Mouse (Mus musculus) lung, postnatal 0 days (tissue): ENCODE measurements at regions not wholly inside any gene's neighbourhood (a gene's known extent, or its start where the extent isn't known, plus 50 kb on each side); places are given as distances from the start of the nearest gene placed in this dataset.

Experiments
- ATAC-seq: fragments of 200-750 bp; cut with Nextera tagmentation; 2 replicates; pipeline ENCODE4 v1.8.0; 2017; ENCODE audit warnings: moderate library complexity
- DNase-seq: peaks from one replicate; pipeline ENCODE4 v3.0.0-alpha.2; 2016; ENCODE audit warnings: low spot score
- H3K27ac ChIP-seq: fragments of 300-500 bp; sonication (generic); 2 replicates; pipeline ENCODE4 v1.5.1; 2014; ENCODE audit warnings: antibody characterized with exemption, mild to moderate bottlenecking, low read length, mixed read lengths
- H3K27me3 ChIP-seq: fragments of 300-500 bp; sonication (generic); replicated peaks from 2 replicates; pipeline ENCODE4 v1.6.1; 2014; ENCODE audit warnings: low read length, mixed read lengths; ENCODE audit not compliant: insufficient read depth
- H3K36me3 ChIP-seq: fragments of 300-500 bp; sonication (generic); 2 replicates; pipeline ENCODE4 v1.6.1; 2014; ENCODE audit warnings: low read length, mixed read lengths; ENCODE audit not compliant: insufficient read depth
- H3K4me1 ChIP-seq: fragments of 300-500 bp; sonication (generic); 2 replicates; pipeline ENCODE4 v1.6.1; 2014; ENCODE audit warnings: antibody characterized with exemption, low read depth, low read length, mixed read lengths; ENCODE audit not compliant: insufficient read depth
- H3K4me2 ChIP-seq: fragments of 300-500 bp; sonication (generic); replicated peaks from 2 replicates; pipeline ENCODE4 v1.6.1; 2014; ENCODE audit warnings: low read depth, mild to moderate bottlenecking, low read length, moderate library complexity, mixed read lengths
- H3K4me3 ChIP-seq: fragments of 300-500 bp; sonication (generic); 2 replicates; pipeline ENCODE4 v1.5.1; 2014; ENCODE audit warnings: low read depth, low read length
- H3K9ac ChIP-seq: fragments of 300-500 bp; sonication (generic); replicated peaks from 2 replicates; pipeline ENCODE4 v1.6.1; 2014; ENCODE audit warnings: low read depth, mild to moderate bottlenecking
- H3K9me3 ChIP-seq: fragments of 300-500 bp; sonication (generic); 2 replicates; pipeline ENCODE4 v1.6.1; 2016; ENCODE audit warnings: low read length, mixed read lengths
- CTCF ChIP-seq: IDR thresholded peaks from 2 replicates; pipeline ENCODE4 v1.5.1; 2016; ENCODE audit warnings: antibody characterized with exemption, mild to moderate bottlenecking
- EP300 ChIP-seq: IDR thresholded peaks from 2 replicates; pipeline ENCODE4 v1.6.1; 2016; ENCODE audit warnings: antibody characterized with exemption, mild to moderate bottlenecking, control low read depth
- WGBS: fragments of 180-500 bp; shearing (Covaris S2); extraction: QIAGEN DNeasy Blood & Tissue Kit; methylation state at CpG from one replicate; pipeline ENCODE4 v1.1.7; 2014; 5-methylcytosine and 5-hydroxymethylcytosine counted together

DNA sequence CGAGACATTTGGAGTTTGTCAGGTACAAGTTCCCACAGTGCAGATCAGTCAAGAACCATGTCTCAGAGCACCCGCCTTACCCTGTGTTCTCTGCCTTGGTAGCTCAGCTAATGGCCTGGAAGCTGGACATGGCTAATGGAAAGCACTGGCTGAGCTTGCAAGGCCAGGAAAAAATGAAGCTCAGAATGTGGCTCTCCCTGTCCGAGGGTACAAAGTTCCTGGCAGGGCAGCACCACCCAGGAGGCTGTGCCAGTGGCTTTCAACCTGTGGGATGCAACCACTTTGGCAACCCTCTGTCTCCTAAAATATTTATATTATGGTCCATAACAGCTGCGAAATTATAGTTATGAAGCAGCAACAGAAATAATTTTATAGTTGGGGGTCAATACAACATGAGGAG, 354.6 kb upstream of the Arid1b start:
- Histone ChIP-seq H3K4me1 (peaks cover 4% of the 10 kb centered on the region), H3K27ac (no peak overlapping the region), H3K27me3 (no peaks in the 10 kb centered on the region), H3K36me3 (no peaks in the 10 kb centered on the region), H3K9ac (no peak overlapping the region), H3K4me2 (no peak overlapping the region), H3K9me3 (no peaks in the 10 kb centered on the region), H3K4me3 (no peak overlapping the region)
- no peak for ATAC-seq
- TF ChIP-seq CTCF, result no peak
- no peak for TF ChIP-seq EP300
- no peak for DNase-seq
- 80% methylated on average over 4 of the region's 4 CpGs for WGBS

DNA sequence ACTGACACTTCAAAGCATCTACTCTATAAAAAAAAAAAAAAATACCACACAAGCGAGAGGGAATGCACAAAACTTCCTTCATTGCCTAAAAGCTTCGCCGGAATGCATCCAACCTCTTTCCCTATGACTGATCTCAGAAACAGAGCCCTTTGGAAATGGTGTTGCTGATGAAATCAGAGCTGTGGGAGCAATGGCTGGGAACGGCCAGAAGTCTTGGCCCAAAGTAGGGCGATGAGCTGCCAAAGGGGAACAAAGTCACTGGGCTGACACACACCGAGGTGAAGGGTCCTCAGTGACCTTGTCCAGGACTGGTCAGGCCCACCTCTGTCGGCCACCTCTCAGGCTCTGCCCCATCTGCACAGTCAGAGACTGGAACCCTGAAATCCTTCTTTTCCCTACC, 353.6 kb upstream of the Arid1b start:
- ATAC-seq (peak; percentile 33; the same call in 1 of the 2 replicates), DNase-seq (peak; percentile 69)
- Histone ChIP-seq H3K4me2 (no peak overlapping the region), H3K36me3 (no peaks in the 10 kb centered on the region), H3K4me1 (peaks cover 4% of the 10 kb centered on the region), H3K4me3 (no peak overlapping the region), H3K9me3 (no peaks in the 10 kb centered on the region), H3K27me3 (no peaks in the 10 kb centered on the region), H3K27ac (no peak overlapping the region), H3K9ac (no peak overlapping the region)
- no peak for TF ChIP-seq CTCF
- no peak for TF ChIP-seq EP300
- WGBS, result 66% methylated on average over 7 of the region's 7 CpGs

DNA sequence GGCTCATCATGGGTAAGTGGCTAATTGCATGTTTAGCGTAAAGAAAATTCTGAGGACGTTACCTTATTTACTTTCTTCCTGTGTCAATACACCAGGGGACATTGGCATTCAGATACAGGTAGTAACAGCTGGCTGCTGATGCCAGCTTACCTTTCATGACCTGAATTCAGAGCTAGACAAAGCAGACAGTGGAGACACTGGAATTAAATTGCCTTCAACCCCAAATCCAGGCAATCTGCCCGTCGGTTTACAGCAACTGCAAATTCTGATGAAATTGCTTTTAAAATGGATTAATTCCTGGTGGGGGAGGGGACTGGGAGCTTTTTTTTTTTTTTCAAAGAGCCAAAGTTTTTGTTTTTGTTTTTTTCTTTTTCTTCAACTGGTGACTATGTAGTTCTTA, 353.0 kb upstream of the Arid1b start:
- H3K36me3 ChIP-seq, result no peaks in the 10 kb centered on the region
- H3K4me2 ChIP-seq, result no peak overlapping the region
- WGBS, result 52% methylated on average over 4 of the region's 4 CpGs
- no peak overlapping the region for H3K9ac ChIP-seq
- peaks cover 4% of the 10 kb centered on the region for H3K4me1 ChIP-seq
- TF ChIP-seq EP300 (no peak), CTCF (no peak)
- H3K9me3 ChIP-seq, result no peaks in the 10 kb centered on the region
- no peak overlapping the region for H3K27ac ChIP-seq
- DNase-seq (peak; percentile 25), ATAC-seq (no peak)
- H3K4me3 ChIP-seq, result no peak overlapping the region
- no peaks in the 10 kb centered on the region for H3K27me3 ChIP-seq

DNA sequence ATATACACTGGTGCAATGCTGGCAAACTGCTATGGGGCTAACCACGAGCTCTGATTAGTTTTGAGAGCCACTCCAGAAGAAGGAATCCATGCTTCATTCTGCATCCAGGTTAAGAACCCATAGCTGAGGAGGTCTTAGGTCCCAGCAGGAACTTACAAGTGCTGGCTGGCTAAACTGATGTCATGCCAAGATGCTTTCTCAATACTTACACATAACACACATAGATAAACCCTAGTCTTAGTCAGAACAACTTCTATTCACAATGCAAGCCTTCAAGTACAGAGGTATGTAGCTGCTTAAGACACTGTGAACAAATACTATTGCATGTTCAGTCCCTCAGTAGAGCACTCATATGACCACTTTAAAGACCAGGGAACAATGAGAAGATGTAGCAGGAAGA, 352.1 kb upstream of the Arid1b start:
- no peak for ATAC-seq
- DNase-seq, result peak; percentile 4
- Histone ChIP-seq H3K27me3 (no peaks in the 10 kb centered on the region), H3K4me2 (no peak overlapping the region), H3K4me3 (no peak overlapping the region), H3K36me3 (no peaks in the 10 kb centered on the region), H3K27ac (no peak overlapping the region), H3K4me1 (peaks cover 4% of the 10 kb centered on the region), H3K9me3 (no peaks in the 10 kb centered on the region), H3K9ac (no peak overlapping the region)
- no peak for TF ChIP-seq EP300
- no peak for TF ChIP-seq CTCF
- WGBS, result 46% methylated on average over 1 of the region's 1 CpGs

DNA sequence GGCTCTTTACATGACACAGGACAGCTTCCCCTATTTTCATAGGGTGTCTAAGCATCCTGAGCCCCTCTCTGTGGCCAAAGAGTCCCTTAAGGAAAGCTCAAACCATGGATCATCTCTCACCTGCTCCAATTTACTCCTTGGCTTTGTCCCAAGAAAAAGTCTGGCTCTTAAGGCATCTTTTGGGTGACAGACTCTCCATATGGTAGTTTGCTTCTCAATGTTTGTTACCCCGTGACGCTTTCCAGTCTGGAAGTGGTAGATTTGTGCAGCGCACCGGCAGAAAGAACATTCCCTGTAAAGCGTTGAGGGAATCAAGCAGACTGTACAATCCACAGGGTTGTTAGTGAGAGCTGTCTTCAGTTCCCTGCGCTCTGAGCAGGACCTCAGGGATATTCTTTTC, 350.8 kb upstream of the Arid1b start:
- Histone ChIP-seq H3K27me3 (no peaks in the 10 kb centered on the region), H3K4me1 (peaks cover 4% of the 10 kb centered on the region), H3K4me3 (no peak overlapping the region), H3K9me3 (no peaks in the 10 kb centered on the region), H3K4me2 (no peak overlapping the region), H3K9ac (no peak overlapping the region), H3K27ac (no peak overlapping the region), H3K36me3 (no peaks in the 10 kb centered on the region)
- TF ChIP-seq CTCF (no peak), EP300 (no peak)
- ATAC-seq (no peak), DNase-seq (no peak)
- WGBS, result 73% methylated on average over 6 of the region's 6 CpGs

DNA sequence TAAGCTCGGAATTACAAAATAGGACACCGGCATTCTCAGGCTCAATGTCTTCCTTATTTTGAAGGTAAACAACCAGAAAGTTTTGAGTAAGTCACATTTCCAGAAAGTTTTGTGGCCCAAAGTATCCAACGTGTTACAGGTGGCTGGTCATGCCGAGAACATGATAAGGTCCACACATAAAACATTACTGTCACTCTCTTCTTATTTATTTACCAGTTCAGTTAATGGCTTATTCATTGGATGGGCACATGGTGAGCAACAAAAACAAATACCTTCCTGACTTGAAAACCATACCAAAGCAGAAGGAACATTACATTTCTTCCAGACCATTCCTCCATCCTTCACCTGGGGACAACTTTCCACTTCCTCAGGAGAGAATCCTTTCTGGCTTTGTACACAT, 345.5 kb upstream of the Arid1b start:
- TF ChIP-seq CTCF, result no peak
- TF ChIP-seq EP300, result no peak
- no peak overlapping the region for H3K4me3 ChIP-seq
- H3K27me3 ChIP-seq, result no peaks in the 10 kb centered on the region
- WGBS, result 83% methylated on average over 4 of the region's 4 CpGs
- H3K4me2 ChIP-seq, result no peak overlapping the region
- DNase-seq, result no peak
- H3K9ac ChIP-seq, result no peak overlapping the region
- H3K27ac ChIP-seq, result no peak overlapping the region
- no peak for ATAC-seq
- H3K4me1 ChIP-seq, result no peaks in the 10 kb centered on the region
- no peaks in the 10 kb centered on the region for H3K9me3 ChIP-seq
- H3K36me3 ChIP-seq, result no peaks in the 10 kb centered on the region

DNA sequence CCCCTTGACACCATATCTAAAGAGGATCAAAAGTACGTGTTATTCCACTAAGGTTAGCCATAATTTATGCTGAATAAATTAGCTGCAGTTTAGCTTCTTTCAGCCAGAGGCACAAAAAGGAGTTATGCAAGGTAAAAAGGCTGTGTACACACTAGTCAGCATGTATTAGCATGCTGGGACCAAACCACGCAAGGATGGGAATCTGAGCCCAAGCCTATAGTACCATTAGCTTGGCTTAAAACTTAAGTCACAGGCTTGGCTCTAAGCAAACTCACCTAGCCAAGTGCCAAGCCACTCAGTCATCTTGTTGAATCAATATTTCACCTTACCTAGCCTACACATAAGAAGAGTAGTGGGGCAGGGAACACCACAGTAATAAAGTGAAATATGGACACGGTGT, 339.9 kb upstream of the Arid1b start:
- TF ChIP-seq EP300, result no peak
- no peak for TF ChIP-seq CTCF
- ATAC-seq (no peak), DNase-seq (no peak)
- Histone ChIP-seq H3K4me1 (no peaks in the 10 kb centered on the region), H3K27ac (no peak overlapping the region), H3K27me3 (no peaks in the 10 kb centered on the region), H3K9ac (no peak overlapping the region), H3K36me3 (no peaks in the 10 kb centered on the region), H3K9me3 (no peaks in the 10 kb centered on the region), H3K4me2 (no peak overlapping the region), H3K4me3 (no peak overlapping the region)
- WGBS, result 76% methylated on average over 3 of the region's 3 CpGs
